Mouse (Mus musculus) megakaryocyte, adult 5-6 weeks (primary cell): ENCODE results near the gene Tspan5. TPM values are rescaled to one million over a fixed set of nuclear protein-coding genes. Genes with fewer than 3 reads are reported as not detected.

ENCODE experiments used
- ATAC-seq: 2 replicates; pipeline ENCODE4 v1.8.0; 2016; ENCODE audit warnings: mild to moderate bottlenecking, inconsistent platforms; ENCODE audit not compliant: poor library complexity, severe bottlenecking
- total RNA-seq, 2 experiments: library from RNA; stranded (forward) in 1 of 2; stranded (reverse) in 1 of 2; fragments of 153-499, 151-499 nt in 1 of 2; fragments of 221-1000, 200-1000 nt in 1 of 2; gene quantifications; 2 replicates each; pipeline versions ENCODE4 v1.2.3 to v1.2.4; 2015 to 2017

Gene Tspan5
- total RNA-seq, 2 experiments from 2014 or later, result 24.4 to 39.0 TPM

DNA sequence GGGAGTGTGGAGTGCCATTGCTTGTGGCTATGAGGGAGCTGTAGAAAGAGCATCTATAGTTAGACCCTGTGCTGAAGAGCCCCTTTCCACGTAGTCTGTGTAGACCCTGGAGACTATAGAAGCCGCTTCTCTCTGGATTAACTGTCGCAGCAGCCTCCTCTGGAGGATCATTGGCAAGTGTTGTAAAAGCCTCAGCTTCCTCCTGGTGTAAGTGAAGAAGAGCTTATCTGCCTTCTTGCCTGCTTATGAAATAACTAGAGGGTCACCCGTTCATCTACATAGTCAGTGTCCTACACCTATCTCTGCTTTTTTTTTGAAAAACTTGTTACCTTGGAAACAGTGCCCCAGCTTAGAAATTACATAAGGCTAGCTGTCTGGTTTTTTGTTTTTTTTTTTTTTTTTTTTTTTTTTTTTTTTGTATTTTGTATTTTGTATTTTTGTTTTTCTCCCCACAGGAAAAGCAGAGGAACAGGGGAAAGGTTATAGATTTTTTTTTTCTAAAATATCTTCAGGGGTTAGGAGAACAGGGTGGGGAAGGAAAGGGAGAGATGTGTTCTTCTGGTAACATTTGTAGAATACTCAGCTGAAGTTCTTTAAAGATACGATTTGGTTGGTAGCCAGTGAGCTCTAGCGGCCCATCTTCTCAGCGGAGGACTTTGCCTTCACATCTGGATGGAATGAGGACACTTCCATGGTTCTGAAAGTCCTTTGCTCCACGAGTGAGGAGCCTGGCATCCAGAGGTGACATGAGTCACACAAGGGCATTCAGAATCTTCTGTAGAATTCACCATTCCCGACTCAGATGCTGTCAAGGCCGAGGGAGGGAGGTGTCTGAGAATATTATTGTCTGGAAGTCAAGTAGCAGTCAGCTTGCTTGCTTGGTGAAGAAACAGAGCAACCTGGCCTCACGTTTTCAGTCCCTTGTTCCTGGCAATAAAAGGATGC, 62.4 kb downstream of the Tspan5 start:
- ATAC-seq, result peak; percentile 80

DNA sequence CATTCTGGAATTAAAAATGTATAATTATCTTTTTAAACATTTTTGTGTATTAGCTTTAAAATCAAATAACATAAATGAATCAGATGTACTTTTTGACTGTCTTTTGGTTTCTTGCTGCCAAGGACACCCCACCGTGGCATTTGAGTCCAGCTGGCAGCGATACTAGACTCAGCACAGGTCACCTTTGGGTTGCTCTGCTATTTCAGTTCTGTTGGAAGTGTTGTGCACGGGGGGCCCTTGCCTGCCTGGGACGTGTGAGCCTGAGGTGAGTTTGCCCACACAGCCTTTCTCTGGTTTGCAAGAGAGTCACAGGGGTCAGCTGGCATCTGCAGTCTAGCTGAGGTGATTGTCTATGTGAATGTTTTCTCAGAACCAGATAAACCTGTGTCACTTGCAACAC, 65.8 kb downstream of the Tspan5 start:
- ATAC-seq, result no peak

DNA sequence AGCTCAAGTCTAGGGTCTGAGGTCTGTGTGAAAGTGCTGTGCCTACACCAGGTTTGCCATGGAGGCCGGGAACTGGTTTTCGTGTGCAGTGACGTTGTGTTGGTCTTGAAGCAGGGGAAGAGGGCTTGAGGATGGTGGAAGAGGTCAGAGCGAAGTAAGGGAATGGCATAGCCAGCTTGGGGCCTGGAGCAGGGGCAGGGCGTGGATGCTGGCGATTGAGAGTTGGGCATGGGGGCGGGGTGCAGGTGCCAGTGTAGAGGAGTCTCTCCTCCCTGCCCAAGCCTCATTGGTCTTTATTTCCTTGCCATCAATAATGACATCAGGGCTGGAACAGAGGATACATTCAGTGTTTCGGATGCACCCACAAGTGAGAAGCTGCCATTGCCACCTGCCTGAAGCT, 67.5 kb downstream of the Tspan5 start:
- ATAC-seq, result no peak

DNA sequence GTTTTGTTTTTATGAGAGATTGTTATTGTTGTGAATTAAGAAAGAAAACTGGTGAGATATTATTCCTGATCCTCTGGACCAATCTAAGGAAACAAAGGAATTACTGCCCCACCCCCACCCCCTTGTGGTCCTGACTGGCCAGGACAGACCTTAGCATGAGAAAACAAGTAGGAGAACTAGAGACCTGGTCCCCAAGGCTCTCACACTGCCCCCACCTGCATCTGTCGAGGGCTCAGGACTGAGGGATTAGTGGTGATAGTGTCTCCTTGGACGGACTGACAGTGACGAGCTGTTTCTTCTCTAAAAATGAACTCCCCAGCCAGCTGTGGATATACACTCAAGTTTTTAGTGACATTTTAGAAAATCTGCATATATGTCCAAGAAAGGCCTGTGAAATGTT, 70.6 kb downstream of the Tspan5 start:
- no peak for ATAC-seq

DNA sequence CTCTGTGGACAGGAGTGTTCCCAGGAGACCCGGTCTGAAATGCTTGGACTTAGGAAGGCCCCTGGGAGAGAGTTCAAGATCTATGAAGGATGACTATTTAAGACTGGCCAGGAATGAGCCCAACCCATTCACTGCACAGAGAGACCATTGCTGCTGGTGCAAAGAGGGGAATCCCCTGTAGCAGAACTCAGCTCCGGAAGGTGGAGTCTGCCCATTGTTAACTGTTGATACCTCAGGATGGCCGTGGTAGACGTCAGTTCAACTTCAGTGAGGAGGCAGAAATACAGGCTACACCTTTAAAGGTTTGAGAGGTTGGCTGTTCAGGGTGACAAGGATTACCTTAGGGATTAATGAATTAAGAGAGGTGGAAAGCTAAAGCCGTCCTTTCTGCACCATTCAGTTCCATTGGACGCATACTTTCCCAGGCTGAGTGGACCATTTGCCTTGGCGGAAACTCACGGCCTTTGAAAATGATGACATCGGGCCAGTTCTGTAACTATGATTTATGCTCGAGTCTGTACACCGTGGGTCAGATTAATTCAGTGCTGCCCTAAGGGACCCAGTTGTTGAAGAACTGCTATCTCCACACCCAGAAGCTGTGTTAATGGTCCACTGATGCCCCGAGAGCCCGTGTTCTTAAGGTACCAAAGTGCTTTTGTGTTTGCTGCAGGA, 71.3 kb downstream of the Tspan5 start:
- no peak for ATAC-seq

DNA sequence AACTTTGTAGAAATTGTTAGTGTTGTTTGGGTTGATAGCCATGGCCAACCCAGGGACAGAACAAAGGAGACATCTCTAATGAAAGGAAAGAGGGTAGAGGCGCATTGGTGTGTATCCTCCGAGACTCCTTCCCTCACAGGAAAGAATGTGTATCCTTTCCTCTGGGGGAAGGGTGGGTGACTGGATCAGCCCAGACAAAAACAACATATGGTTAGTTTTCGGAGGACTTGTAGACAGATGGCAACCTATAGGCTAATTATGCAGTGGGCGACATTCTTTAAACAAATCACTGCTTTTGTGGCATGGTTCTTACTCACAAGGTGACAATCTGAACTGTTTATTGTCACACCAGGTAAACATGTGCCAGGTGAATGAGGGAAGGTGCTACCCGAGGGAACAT, 72.5 kb downstream of the Tspan5 start:
- ATAC-seq, result no peak

DNA sequence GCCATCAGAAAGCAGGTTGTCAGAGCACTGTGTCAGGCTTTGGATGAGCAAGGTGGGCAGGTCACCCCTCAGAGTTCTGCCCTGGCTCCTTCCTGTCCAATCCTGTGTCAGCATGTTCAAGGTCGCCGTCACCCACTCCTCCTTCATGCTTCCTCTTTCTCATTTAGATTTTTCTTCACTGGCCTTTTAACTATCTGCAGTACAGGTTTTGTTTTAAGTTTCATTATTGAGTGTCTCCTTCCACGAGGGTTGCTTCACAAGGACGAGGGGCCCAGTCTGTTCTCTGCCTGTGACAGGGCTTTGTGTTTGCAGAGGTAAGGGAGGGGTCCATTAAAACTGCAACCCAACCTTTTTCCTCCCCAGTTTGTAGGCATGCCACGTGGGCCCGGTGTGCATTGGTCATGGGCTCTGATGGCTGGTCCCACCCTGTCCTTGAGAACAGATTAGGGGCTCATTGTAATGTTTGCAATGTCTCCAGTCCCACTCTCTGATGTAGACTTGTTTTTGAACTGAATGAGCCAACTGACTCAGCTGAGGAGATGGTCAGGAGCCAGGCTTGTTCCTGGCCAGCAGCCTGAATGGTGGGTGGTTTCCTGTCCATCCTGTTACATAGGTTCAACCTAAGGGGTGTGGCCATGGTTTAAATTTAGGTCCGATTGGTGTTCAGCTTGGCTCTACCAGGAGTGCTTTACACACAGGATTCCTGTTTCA, 73.3 kb downstream of the Tspan5 start:
- ATAC-seq, result peak; percentile 56

DNA sequence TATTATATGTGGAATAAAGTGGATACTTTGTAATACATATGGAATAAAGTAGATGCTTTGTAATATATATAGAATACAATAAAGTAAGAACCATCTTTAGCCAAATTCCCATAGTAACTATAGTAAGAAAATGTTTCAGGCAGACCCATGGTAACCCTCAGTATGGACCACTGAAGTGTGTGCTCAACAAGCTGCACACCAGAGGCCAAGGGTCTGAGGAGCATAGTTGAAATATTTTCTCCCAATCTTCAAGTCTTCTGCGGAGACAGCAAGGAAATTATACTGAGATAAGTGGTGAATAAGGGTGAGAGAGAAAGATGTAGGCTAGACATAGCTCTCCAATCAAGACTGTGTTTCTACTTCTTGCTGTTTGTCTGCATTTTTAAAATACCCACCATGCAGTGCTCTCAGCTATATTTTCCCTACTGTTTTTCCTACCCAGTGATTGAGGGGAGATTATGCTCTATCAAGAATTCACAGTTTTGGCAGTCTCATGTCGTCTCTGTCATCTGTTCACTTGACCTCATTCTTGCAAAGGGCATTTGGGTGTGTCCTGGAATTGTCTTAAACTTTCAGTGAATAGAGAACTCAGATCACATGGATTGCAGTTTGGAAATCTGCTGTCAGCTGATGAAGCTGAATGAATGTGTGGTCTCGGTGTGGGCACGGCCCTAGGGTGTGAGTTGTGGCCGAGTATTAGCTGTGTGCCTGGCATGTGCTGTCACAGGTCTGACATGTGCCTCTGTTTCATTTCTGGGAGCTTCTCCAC, 75.1 kb downstream of the Tspan5 start:
- no peak for ATAC-seq

DNA sequence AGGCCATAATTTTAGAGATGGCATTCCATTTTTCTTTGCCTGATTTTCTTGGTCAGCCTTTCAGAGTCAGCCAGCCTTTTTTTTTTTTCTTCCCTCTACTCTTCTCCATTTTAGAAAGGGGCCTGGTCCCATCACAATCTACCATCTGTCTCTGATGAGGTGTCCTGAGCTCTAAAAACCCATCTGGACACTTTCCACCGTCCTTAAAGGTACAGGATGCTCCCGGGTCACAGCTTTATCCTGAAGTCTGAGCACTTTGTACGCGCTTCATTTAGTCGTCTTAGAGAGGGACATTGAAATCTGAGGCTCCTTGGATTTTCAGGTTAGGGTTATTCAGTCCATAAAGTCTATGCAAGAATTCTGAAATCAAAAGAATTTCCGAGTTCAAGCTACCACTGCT, 77.9 kb downstream of the Tspan5 start:
- no peak for ATAC-seq

DNA sequence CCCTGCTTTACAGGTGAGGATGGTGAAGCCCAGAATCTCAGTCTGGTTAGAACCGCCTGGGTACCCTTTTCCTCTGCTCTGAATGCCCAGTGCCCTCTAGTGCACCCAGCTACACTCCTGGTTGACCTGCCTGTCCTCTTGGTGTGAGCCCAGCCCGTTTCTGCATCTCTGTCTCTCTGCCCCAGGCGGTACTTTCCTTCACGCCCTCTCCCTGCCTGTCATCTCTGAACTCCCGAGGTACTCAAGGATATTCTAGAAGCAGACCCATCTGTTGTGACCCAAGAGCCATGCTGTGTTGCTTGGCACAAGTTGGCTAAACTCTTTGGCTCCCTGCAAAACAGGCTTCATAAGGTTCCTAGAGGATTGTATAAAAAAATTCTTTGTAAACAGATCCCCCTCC, 78.3 kb downstream of the Tspan5 start:
- ATAC-seq, result no peak

DNA sequence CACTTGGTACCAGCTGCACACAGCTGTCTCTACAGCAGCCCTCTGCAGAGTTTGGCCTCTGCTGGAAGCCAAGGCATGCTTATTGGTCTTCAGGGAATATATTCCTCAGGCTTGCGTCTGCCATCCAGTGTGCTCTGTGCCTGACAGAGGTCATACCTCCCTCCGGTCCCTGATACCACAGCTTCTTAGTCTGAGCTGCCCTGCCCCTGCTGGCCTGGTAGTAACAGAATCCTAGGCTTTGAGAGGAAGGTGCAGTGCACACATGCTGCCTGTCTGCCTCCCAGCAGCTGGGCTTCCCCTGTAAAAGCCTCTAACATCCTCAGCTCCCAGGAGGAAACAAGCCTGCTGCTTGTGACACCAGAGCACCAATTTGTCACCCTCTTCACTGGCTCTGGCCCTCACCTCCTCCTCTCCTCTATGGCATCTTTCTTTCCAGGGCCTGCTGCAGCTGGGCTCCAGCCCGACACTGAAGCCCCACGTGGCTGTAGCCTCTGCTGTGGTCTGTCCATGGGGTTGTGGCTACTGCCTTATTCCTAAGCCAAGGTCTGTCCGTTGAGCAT, 80.0 kb downstream of the Tspan5 start:
- no peak for ATAC-seq

DNA sequence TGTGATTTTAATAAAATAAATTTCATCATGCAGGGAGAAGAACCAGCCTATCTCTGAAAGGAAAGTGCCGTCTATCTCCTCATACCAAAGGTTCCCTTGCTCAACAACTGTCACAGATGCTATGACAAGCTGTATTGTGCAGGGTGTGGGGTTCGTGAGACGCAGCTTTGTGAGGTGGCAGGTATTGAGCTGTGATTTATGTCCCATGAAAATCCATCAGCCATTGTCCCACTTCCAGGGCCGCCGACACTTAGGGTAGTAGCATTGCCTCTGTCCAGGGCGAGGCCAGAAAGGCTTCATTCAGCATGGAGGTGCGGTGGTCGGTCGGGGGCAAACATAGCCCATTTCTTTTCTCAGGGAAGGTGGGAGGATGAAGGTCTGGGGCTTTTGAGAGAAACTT, 81.9 kb downstream of the Tspan5 start:
- no peak for ATAC-seq

DNA sequence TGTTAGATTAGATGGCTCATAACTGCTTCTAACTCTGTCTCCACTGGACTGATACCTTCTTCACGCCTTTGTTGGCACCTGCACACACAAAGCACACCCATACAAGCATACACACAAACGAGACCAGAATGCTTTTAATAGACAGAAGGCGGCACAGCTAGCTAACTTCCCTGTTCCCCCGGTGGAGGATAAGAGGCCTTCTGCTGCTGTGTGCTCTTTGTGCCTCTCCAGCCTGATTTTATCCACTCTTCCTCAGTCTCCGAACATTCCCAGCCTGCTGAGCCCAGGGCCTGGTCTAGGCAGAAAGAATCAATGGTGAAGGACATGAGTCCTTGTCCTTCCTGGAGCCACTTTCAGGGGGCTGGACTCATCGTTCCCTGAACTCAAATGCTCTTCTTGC, 83.3 kb downstream of the Tspan5 start:
- no peak for ATAC-seq

DNA sequence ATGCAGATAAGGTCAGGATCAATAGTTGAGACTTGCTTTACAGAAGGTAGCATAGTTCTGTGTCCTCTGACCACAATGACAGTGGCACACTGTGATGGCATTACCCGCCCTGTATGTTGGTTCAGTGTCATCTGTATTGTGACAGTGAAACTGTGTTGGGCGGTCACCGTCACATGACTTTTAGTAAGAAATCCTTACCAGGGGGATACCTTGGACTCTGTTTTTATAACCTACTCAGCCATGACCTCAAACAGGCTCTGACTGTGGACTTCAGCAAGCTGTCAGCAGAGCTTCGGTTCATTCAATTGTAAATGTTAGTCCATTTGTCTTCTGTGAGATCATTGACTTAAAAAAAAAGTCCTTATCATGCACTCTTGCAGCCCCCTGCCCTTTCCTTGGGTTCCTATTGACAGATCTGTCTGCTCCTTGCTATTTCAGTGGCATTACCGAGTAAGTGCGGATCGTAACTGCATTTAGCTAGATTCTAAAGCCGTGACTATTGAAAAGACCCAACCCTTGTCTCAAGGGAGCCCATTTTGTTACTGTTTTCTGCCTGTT, 84.3 kb downstream of the Tspan5 start:
- ATAC-seq, result no peak

DNA sequence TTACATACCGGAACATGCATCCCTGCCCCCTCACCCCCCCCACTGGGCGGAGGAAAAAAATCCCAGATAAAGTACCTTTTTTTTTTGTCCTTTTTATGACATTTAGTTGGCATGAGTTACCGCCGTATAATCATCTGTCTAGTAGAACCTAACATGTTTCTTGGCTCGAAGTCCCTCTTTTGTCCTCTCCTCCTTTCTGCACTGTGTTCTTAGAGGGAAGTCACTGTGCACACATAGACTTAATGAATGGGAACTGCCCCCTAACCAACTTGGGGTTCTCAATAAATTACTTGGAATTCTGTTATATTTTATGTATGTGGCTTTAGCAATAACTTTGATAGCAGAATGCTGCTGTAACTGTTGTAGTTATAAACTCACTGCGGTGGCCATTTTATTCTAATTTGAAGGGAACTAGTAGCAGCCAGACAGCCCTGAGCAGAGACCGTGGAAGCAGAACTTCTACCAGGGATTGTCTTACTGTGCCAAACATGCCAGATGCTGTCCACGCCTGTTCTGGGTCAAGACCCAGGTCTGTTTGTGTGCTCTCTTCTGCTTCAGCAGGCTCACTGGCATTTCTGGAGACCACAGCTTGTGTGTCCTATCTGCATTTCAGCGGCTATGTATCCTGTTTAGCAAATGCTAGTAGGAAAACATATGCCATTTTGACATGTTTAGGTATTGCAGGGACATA, 91.0 kb downstream of the Tspan5 start:
- ATAC-seq, result no peak

DNA sequence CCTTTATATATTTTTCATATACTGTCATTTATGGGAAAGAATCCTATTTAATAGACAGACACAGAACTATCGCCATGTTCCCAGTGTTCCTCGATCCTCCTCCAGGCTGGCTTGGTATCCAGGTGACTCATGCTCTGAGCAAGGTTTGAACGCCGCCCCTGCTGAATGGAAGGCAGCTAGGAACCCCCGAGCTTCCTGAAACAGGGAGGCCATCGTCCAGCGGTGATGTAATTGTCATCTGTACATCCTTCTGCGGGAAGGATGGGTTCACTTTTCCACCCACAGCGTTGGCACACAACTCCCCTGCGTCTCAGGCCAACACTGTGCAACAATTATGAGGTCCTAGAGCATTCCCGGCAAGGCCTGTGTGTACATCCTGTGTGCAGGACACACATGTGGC, 92.2 kb downstream of the Tspan5 start:
- ATAC-seq, result no peak

DNA sequence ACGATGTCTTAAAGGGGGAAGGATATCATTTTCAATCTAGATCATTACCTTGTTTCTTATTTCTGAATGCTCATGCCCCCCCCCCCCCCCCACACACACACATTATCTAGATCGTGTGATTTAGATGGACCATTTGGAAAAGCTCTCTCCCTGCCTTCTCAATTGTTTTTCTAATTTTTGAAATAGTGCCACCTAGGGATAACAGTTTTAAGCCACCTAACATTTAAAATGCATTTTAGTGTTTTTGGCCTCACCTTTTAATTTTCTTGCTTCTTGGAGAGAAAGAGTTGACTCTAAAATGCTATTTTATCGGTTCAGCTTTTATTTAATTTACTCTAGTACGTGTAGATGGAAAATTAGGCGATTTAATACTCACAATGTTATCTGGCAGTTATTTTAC, 94.9 kb downstream of the Tspan5 start:
- ATAC-seq, result no peak

DNA sequence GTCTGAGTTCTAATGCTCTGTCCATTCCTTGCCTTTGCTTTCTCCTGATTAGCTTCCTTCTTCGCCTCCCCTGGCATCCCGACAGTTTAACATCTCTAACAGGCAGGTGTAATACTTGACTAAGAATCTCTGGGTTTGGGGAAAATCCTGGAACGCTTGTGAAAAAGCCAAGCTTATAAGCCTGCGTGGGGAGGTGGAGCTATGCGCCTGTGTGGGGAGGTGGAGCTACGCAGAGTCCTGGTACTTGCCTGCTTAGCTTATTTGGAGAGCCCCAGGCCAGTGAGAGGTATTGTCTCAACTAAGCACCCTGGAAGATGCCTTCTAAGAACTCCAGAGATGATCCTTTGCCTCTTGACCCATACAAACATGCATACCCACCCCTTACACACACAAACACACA, 95.7 kb downstream of the Tspan5 start:
- no peak for ATAC-seq

DNA sequence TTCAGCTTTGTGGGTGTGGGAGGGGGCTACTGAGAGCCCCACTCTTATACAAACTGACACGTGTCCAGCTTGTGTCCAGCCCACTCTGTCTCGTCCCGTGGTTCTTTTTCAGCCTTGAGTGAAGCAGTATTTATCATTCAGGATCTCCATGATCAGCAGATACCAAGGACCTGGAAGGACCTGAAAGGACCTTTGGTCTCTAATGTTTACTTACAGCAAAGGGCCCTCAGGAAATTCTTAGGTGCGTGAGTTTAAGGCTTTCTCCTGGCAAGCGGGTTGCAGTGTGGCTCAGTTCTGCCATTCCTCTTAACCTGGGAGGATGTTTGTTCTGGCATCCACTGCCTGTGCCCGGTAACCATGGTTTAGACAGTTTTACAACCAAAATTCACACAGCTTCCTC, 97.7 kb downstream of the Tspan5 start:
- ATAC-seq, result no peak

DNA sequence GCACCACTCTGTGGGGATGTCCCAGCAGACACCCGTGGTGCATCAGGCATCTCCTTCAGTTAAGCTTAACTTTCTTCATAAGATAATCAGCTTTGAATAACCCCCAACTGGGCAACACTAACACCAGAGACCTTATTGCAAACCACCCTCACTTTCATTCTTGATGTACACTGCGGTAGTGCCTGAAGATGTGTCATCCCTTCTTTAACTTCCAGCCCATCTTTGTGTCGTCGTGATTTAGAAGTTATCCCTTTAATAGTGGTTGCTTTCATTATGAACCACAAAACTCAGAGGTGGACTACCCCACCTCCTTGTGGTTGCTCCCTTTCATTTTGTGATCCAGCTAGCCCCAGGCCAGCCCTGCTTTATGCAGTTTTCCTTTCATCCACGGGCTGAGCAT, 99.3 kb downstream of the Tspan5 start:
- ATAC-seq, result no peak
